Mouse (Mus musculus): Measurements from ENCODE around the gene Aup1.

The Aup1 gene

DNA sequence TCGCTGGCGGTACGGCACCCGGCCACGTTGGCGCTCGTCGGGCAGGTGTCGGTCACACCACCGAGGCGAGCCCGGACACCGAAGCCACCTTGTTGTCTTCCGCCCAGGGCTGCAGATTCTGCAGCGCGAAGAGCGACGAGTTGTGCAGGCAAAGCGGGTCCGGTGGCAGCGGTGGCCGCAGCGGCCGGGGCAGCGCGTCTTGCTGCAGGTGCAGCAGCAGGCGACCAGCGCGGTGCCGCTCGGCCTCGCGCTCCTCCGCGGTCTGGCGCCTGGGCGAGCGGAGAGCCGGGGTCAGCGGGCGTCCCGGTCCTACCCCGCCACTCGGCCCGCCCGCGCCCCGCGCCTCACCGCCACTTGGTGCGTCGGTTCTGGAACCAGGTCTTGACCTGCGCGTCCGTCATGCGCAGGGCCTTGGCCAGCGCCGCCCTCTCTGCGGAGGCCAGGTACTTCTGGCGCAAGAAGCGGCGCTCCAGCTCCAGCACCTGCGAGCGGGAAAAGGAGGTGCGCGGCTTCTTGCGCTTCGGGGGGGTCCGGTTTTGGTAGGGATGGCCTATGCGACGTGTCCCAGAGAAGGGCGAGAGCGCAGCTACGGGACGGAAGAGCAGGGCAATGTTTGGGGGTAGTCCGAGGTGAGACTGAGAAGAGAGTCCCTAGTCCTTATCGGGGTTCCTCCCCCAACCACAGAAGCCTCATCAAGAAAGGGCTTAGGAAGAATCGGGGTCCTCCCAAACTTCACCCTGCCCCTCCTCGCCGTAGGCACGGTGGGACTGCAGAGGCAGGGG lies 14.6 kb downstream of the Aup1 start:
- intact Hi-C loops (cut with DNase I): no loop called here

DNA sequence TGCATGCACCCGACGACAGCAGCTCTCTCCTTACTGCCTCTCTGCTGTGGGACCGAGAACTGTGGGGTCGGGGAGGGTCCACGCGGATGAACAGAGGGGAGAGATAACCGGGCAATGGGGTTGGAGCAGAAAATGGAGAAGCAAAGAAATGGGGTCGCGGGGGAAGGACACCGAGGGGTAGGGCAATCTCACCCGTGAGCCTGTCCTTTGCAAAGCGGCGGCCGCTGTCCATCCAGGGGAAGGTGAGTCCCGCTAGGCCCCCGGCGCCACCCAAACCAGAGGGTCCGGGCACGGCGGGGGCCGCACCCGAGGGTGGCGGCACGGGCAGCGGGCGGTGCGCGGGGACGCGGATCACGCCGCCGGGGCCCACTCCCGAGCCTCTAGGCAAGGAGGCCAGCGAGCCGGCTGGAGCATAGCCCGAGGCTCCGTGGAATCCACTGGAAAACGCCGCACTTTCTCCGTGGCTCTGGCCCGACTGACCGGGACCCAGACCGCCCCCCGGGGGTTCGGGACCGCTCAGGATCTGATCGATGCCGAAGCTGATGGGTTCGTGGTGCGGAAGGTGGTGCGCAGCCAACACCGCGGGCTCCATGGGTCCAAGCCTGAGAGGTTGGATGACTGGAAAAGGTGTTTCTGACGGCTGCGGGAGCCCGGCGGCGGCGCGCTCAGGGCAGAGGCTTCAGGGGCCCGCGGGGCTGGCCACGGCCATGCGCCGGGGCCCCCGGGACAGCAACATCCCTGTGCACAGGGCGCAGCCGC lies 15.3 kb downstream of the Aup1 start:
- intact Hi-C loops (cut with DNase I): no loop called here

DNA sequence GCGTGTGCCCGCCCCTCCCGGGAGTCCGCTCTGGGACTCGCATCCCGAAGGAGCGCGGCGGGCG lies 15.8 kb downstream of the Aup1 start, which contains the start of gene Tlx2:
Gene Tlx2, minus strand, starts transcription at position 47 of the 64 bp plus-strand sequence.
- intact Hi-C loops (cut with DNase I): no loop called here

GRCm38 (mm10) chr6:83070311-83071219 lies 16.2 kb downstream of the Aup1 start:
- intact Hi-C loops (cut with DNase I): no loop called here

DNA sequence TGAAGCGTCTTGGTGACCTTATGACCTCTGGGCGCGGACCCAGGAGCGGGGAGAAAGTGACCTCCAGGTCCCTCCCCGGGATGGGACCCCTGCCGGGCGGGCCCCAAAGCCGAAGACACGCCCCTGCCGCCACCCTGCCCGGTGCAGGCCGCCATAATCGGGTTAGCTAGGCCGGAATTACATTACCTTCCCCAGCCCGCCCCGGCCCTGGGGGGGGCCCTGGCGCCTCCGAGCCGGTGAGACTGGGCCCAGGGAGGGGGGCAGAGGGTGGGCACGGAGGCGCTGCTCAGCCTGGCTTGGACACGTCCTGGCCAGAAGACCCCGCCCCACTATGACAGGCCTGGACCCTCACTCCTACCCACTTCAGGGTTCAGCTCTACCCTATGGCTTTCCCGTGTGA lies 16.9 kb downstream of the Aup1 start:
- intact Hi-C loops (cut with DNase I): no loop called here

DNA sequence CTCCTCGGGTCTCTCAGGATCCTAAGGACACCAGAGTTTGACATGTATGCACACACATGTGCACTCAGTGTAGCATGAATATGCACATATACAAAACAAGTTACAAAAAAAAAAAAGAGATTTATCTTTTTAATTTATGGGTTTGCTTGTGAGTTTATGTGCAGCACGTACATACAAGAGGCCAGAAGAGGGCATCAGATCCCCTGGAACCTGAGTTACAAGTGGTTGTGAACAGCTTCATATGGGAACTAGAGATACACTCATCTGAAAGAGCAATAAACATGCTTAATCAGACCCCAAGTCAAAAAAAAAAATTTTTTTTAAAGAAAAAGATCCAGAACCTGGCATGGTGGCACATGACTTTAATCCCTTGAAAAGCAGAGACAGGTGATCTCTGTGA lies 20.7 kb downstream of the Aup1 start:
- intact Hi-C loops (cut with DNase I): loop anchor here (5.0 kb wide), 2 partner anchors 37 to 78 kb away; no protein-coding TSS in a partner anchor

GRCm38 (mm10) chr6:83077630-83078323 lies 23.5 kb downstream of the Aup1 start, which contains the start of gene Pcgf1:
Pcgf1 (plus strand) TSS chr6:83077869.
- intact Hi-C loops (cut with DNase I): loop anchor here (5.0 kb wide), 2 partner anchors 35 to 80 kb away; no protein-coding TSS in a partner anchor

DNA sequence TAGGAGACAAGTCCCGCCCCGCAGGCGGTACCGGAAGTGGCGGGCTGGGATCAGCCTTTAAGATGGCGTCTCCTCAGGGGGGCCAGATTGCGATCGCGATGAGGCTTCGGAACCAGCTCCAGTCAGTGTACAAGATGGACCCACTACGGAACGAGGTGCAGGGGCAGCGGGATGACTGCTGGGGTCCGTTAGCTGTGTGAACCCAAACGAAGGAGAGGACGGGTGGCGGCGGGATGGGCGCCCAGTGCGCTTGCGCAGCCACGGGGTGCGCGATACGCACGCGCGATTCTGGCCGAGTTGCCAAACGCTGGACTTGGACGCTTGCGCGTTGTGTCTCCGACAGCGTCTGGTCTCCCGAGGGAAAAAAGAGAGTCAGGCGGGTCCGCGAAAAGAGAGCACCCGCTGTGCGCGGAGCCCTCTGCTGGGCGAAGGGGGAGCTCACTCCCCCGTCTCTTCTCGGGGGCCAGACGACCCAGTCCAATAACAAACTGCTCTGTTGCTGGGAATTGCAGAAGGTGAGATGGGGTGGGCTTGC lies 24.1 kb downstream of the Aup1 start:
- intact Hi-C loops (cut with DNase I): loop anchor here (5.0 kb wide), 2 partner anchors 34 to 81 kb away; no protein-coding TSS in a partner anchor

GRCm38 (mm10) chr6:83080210-83080609 lies 25.9 kb downstream of the Aup1 start:
- intact Hi-C loops (cut with DNase I): no loop called here

GRCm38 (mm10) chr6:83083497-83083896 lies 29.2 kb downstream of the Aup1 start:
- intact Hi-C loops (cut with DNase I): no loop called here

DNA sequence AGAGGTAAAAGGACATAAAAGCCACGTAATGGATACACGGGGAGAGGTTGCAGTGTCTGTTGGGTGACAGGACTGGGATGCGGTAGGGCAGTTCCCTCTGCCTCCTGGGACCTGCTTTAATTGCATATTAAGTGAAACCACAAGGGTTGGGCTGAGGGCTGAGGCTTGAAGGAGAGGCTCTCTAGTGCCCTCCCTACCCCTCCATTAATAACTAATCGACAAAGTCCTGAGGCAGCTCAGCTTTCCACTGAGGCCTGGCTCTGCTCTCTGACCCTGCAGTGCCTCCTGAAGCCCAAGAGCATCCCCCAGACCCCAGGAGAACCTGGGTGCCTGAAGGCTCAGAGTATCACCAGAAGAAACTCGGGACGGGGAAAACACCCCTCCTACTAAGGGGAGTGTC lies 30.2 kb downstream of the Aup1 start:
- intact Hi-C loops (cut with DNase I): no loop called here

GRCm38 (mm10) chr6:83086121-83087035 lies 32.1 kb downstream of the Aup1 start, which contains the start of gene Lbx2:
Lbx2 (plus strand) TSS chr6:83086367.
- intact Hi-C loops (cut with DNase I): no loop called here

- intact Hi-C loops (cut with DNase I): no loop called here
Observed at GRCm38 (mm10) chr6:83087205-83087925, 33.0 kb downstream of the Aup1 start.

DNA sequence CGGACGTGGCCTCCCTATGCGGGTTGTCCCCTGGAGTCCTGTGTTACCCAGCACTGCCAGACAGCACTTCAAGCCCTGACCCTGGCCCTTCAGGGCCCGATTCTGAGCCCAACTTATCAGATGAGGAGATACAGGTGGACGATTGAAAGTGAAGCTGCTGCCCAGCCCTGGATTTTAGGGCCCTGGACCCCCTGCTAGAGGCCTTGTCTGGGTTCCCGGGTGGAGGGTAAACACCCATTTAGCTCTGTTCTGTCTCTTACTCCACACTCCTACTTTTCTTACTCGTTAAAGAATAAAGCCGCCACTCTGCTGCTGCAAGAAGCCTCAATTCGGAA lies 33.6 kb downstream of the Aup1 start:
- intact Hi-C loops (cut with DNase I): no loop called here

- intact Hi-C loops (cut with DNase I): no loop called here
Observed at GRCm38 (mm10) chr6:83092416-83093127, 38.3 kb downstream of the Aup1 start.

GRCm38 (mm10) chr6:83095968-83096367 lies 41.6 kb downstream of the Aup1 start:
- intact Hi-C loops (cut with DNase I): no loop called here

DNA sequence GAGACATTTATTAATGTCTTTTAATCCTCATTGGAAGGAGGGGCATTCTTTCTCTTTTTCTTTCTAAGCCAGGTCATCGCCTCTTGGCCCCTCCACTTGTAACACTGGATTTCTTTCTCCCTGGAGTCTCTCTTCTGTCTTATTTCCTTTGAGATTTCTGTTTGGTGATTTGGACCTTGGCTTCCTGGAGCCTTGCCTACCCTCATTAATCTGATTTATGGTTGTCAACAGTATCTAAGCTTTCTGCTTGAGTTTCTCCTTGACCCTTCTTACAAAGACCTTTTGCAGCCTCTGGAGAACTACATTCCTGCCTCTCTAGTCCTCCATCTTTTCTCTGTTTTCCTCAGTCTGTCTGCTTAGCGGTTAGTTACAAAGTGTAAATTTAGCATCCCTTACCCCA lies 44.1 kb downstream of the Aup1 start:
- intact Hi-C loops (cut with DNase I): no loop called here

DNA sequence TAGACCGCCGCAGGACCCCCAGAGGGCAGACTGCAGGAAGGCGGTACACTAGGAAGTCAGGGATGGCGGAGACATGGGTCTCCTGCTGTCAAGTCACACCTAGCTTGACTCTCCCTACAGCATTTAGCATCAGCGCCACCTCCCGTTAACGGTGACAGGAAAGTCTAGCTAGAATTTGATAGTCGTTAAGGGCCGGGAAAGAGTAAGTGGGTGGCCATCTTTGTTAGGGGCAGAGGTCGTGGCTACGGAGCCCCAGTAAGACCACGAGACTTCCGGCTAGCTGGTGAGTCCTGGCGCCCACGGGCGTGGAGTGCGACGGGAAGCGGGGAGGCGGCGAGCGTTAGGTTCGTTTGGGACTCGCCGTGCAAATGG lies 47.0 kb downstream of the Aup1 start, which contains the start of the genes Ccdc142 and Gm42688:
Gene Ccdc142, plus strand, starts transcription at position 286 of the 372 bp plus-strand sequence.
Gene Gm42688, plus strand, starts transcription at position 302 of the 372 bp plus-strand sequence.
- intact Hi-C loops (cut with DNase I): loop anchor here (2.0 kb wide), 1 partner anchor 105 kb away; no protein-coding TSS in a partner anchor
